Comparison of ENCODE assay signal across 9 mouse cellular contexts in genomic region chr3:103737061-103737754, GRCm38 (mm10). TPM values are rescaled to one million over a fixed set of nuclear protein-coding genes. Genes with fewer than 3 reads are reported as not detected.
DNase-seq lines count a peak whose midpoint lies in the region; ATAC-seq and TF ChIP-seq lines count a peak whose summit lies in the region.
"Had no signal": no experiment of that assay in that cellular context is flagged by ENCODE, and none has a peak within 500 bp of the region (broad histone marks: within the 10 kb centered on the region; RNA-seq: fewer than 3 reads in every experiment).

No protein-coding gene starts in this region.

- H3K4me2 ChIP-seq in intestine, embryonic 14.5 days (ENCODE audit: low read length), result peak overlapping the region; percentile 69

- no peak for TF ChIP-seq POLR2A in lung, adult 2 months (IDR thresholded peaks at IDR 0.05; ENCODE audit: borderline replicate concordance, extremely low read depth, low read depth, low read length)
- no peak for TF ChIP-seq POLR2A in small intestine, adult 2 months (IDR thresholded peaks at IDR 0.05; ENCODE audit: low read depth, low read length)

- peak; percentile 46 for DNase-seq in kidney, adult 18-20 months
- DNase-seq in kidney, adult 11 months, result no peak
- DNase-seq in cerebellum, adult 9-11 months, result peak; percentile 55
- peak; percentile 55 to 60 for DNase-seq in gastrocnemius, postnatal 36 days
- DNase-seq in intestine, embryonic 14.5 days (ENCODE audit: low spot score), result peak; percentile 79
- DNase-seq in lung, adult 2 months, result peak; percentile 43
- DNase-seq in layer of hippocampus, adult 9-10 months (ENCODE audit: low spot score), result no peak

- peaks cover 7% of the 10 kb centered on the region for H3K36me3 ChIP-seq in intestine, embryonic 14.5 days (ENCODE audit: control insufficient read depth, insufficient read depth, low read length)
- peaks cover 8% of the 10 kb centered on the region; the same call in 1 of the 2 replicates for H3K36me3 ChIP-seq in small intestine, adult 2 months (ENCODE audit: control insufficient read depth, insufficient read depth, low read length)

- H3K4me1 ChIP-seq in intestine, embryonic 14.5 days (replicated peaks; ENCODE audit: control insufficient read depth, insufficient read depth, low read length), result peaks cover 43% of the 10 kb centered on the region
- H3K4me1 ChIP-seq in lung, adult 2 months (ENCODE audit: control insufficient read depth, insufficient read depth, low read length), result peaks cover 8% of the 10 kb centered on the region
- 0 out of 2 replicates have a peak, but pooled peaks cover 3% of the 10 kb centered on the region for H3K4me1 ChIP-seq in small intestine, adult 2 months (ENCODE audit: control insufficient read depth, insufficient read depth, insufficient read length, low read length)

- H3K27ac ChIP-seq in intestine, embryonic 14.5 days (ENCODE audit: low read depth), result peak overlapping the region; percentile 98
- peak overlapping the region; percentile 70 for H3K27ac ChIP-seq in small intestine, adult 2 months (ENCODE audit: insufficient read depth, low read depth, low read length)

- peak; percentile 33; the same call in 1 of the 2 replicates for ATAC-seq in intestine, embryonic 14.5 days (replicated peaks; ENCODE audit: low FRiP score, low TSS enrichment, low read depth)

- no peaks in the 10 kb centered on the region for H3K27me3 ChIP-seq in intestine, embryonic 14.5 days (replicated peaks; ENCODE audit: control insufficient read depth, insufficient read depth, low read length)
- H3K27me3 ChIP-seq in small intestine, adult 2 months (ENCODE audit: control insufficient read depth, insufficient read depth, low read length), result no peaks in the 10 kb centered on the region

- no peak for TF ChIP-seq CTCF in lung, adult 2 months (IDR thresholded peaks at IDR 0.05; ENCODE audit: insufficient read depth, low read length)
- TF ChIP-seq CTCF in small intestine, adult 2 months (IDR thresholded peaks at IDR 0.05; ENCODE audit: extremely low read depth, insufficient read length, insufficient replicate concordance, low read depth, low read length), result no peak

- H3K9me3 ChIP-seq in intestine, embryonic 14.5 days (ENCODE audit: control insufficient read depth, low read length), result no peaks in the 10 kb centered on the region

- H3K9ac ChIP-seq in intestine, embryonic 14.5 days (ENCODE audit: low read length), result peak overlapping the region; percentile 49

- peak overlapping the region; percentile 37 for H3K4me3 ChIP-seq in intestine, embryonic 14.5 days (ENCODE audit: low read depth, low read length)
- peak overlapping the region; percentile 68 for H3K4me3 ChIP-seq in lung, adult 2 months (replicated peaks; ENCODE audit: extremely low read depth, low read depth, low read length)
- peak overlapping the region; percentile 50 for H3K4me3 ChIP-seq in small intestine, adult 2 months (ENCODE audit: low read depth, low read length)

- intact Hi-C loops in gastrocnemius, postnatal 36 days (cut with DNase I), result loop anchor here (5.0 kb wide), 1 partner anchor 305 kb away; no protein-coding TSS in a partner anchor

- 19% methylated on average over 16 of the region's 16 CpGs for WGBS in intestine, embryonic 14.5 days
- WGBS in lung, adult 2 months, result 26% methylated on average over 16 of the region's 16 CpGs
- WGBS in small intestine, adult 2 months, result 43% methylated on average over 16 of the region's 16 CpGs

RNA-seq across cellular contexts. Expression of gene Olfml3, which starts 0.6 kb away (rescaled TPM):
- total RNA-seq in gastrocnemius, postnatal 36 days (2021), result 1 to 10 TPM; 4.4 to 5.8 TPM
- polyA plus RNA-seq in intestine, embryonic 14.5 days (2014; fragmentation: Nextera tagmentation; extraction: Ambion mirVana), result 66.6 and 79.3 TPM in 2 replicates
- 56.3 and 80.9 TPM in 2 replicates for polyA plus RNA-seq in lung, adult 2 months (2012; rRNA removed)
- 4.0 and 5.7 TPM in 2 replicates for polyA plus RNA-seq in small intestine, adult 2 months (2012; rRNA removed)

RNA-seq across cellular contexts. Expression of gene Gm10964, which starts 2.0 kb away (rescaled TPM):
- not detected for total RNA-seq in gastrocnemius, postnatal 36 days (2021)
- polyA plus RNA-seq in intestine, embryonic 14.5 days (2014; fragmentation: Nextera tagmentation; extraction: Ambion mirVana), result not detected in 2 replicates
- polyA plus RNA-seq in lung, adult 2 months (2012; rRNA removed), result not detected in 2 replicates
- polyA plus RNA-seq in small intestine, adult 2 months (2012; rRNA removed), result not detected in 2 replicates
- polyA plus RNA-seq: erythroblast, embryonic 14.5 days had no signal

RNA-seq across cellular contexts. Expression of gene Hipk1, which starts 54.2 kb away (rescaled TPM):
- total RNA-seq in gastrocnemius, postnatal 36 days (2021), result 10 to 100 TPM; 53.8 to 61.3 TPM
- 14.4 and 15.8 TPM in 2 replicates for polyA plus RNA-seq in intestine, embryonic 14.5 days (2014; fragmentation: Nextera tagmentation; extraction: Ambion mirVana)
- polyA plus RNA-seq in lung, adult 2 months (2012; rRNA removed), result 105 and 143 TPM in 2 replicates
- 27.2 and 55.2 TPM in 2 replicates for polyA plus RNA-seq in small intestine, adult 2 months (2012; rRNA removed)

Comparison
In these comparisons a context has a peak if more than half of its experiments do, and no peak if none do; other contexts are left out.
1. DNase-seq: peak in kidney, adult 18-20 months (single experiment), cerebellum, adult 9-11 months (single experiment), gastrocnemius, postnatal 36 days (2 of 2), intestine, embryonic 14.5 days (single experiment) and lung, adult 2 months (single experiment); none in kidney, adult 11 months (single experiment) and layer of hippocampus, adult 9-10 months (single experiment).
2. Peak in every context shown above with its lines, with median percentiles within 50 percentile points of each other: H3K4me3 ChIP-seq.